Mouse (Mus musculus) small intestine, adult 2 months (tissue): ENCODE results near the gene Plekhb2. TPM values are rescaled to one million over a fixed set of nuclear protein-coding genes. Genes with fewer than 3 reads are reported as not detected.
A peak's percentile ranks its signal among the peaks of the same experiment; 100 is the strongest.

Experiments
- H3K27ac ChIP-seq: fragments of 200-500 bp; 2 replicates; pipeline ENCODE4 v1.5.1; 2012; ENCODE audit warnings: low read depth, low read length, control low read depth, inconsistent platforms; ENCODE audit not compliant: insufficient read depth
- H3K27me3 ChIP-seq: fragments of 200-500 bp; 2 replicates; pipeline ENCODE4 v1.6.1; 2012; ENCODE audit warnings: mild to moderate bottlenecking, moderate library complexity, low read length, inconsistent platforms; ENCODE audit not compliant: control insufficient read depth, insufficient read depth
- H3K36me3 ChIP-seq: fragments of 200-500 bp; 2 replicates; pipeline ENCODE4 v1.6.1; 2012; ENCODE audit warnings: mild to moderate bottlenecking, low read length, control low read depth, inconsistent platforms; ENCODE audit not compliant: control insufficient read depth, insufficient read depth
- H3K4me1 ChIP-seq: fragments of 200-500 bp; 2 replicates; pipeline ENCODE4 v1.6.1; 2012; ENCODE audit warnings: low read length, inconsistent platforms, mixed read lengths; ENCODE audit not compliant: control insufficient read depth, insufficient read depth, insufficient read length
- H3K4me3 ChIP-seq: fragments of 200-500 bp; 2 replicates; pipeline ENCODE4 v1.5.1; 2012; ENCODE audit warnings: low read depth, mild to moderate bottlenecking, control low read depth, inconsistent platforms, low read length, moderate library complexity
- CTCF ChIP-seq: fragments of 200-500 bp; IDR thresholded peaks from 2 replicates; pipeline ENCODE4 v1.5.1; 2012; ENCODE audit warnings: low read depth, mild to moderate bottlenecking, control low read depth, inconsistent platforms, low read length, moderate library complexity, mixed read lengths; ENCODE audit not compliant: insufficient replicate concordance, insufficient read length; ENCODE audit errors: extremely low read depth
- POLR2A ChIP-seq: fragments of 200-500 bp; IDR thresholded peaks from 2 replicates; pipeline ENCODE4 v1.6.1; 2012; ENCODE audit warnings: low read depth, mild to moderate bottlenecking, control low read depth, inconsistent platforms, low read length, moderate library complexity
- WGBS: fragments of 180-500 bp; shearing (Covaris S2); methylation state at CpG from one replicate; pipeline ENCODE4 v1.1.7; 2018; 5-methylcytosine and 5-hydroxymethylcytosine counted together
- polyA plus RNA-seq: library from polyadenylated mRNA; depleted of rRNA; stranded (reverse); fragments of >200 nt; gene quantifications from 2 replicates; pipeline ENCODE4 v1.2.3, GENCODE M21; 2012

The Plekhb2 gene
- polyA plus RNA-seq, 1 experiment = 196 TPM

DNA sequence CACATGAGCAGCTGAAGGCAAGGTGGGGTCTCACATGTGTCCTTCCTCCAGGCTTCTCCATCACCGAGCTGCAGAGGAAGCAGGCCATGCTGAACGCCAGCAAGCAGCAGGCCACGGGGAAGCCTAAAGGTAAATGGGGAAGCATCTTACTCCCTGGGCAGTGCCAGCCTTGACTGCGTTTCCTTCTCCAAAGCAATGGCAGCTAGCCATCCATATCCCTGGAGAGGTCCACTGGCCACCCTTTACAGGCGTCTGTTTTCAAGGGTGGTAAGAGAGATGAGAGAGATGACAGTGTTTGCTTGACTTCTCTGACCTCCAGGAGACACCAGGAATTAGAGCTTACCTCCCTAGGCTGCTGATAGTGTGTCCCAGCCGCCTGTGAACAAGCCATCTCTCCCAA lies 38.7 kb upstream of the Plekhb2 start:
- Histone ChIP-seq H3K27ac (no peak overlapping the region), H3K4me3 (no peak overlapping the region), H3K4me1 (no peaks in the 10 kb centered on the region), H3K27me3 (no peaks in the 10 kb centered on the region), H3K36me3 (peaks cover 35% of the 10 kb centered on the region)
- WGBS = 81% methylated on average over 6 of the region's 6 CpGs
- TF ChIP-seq CTCF (no peak), POLR2A (no peak)

DNA sequence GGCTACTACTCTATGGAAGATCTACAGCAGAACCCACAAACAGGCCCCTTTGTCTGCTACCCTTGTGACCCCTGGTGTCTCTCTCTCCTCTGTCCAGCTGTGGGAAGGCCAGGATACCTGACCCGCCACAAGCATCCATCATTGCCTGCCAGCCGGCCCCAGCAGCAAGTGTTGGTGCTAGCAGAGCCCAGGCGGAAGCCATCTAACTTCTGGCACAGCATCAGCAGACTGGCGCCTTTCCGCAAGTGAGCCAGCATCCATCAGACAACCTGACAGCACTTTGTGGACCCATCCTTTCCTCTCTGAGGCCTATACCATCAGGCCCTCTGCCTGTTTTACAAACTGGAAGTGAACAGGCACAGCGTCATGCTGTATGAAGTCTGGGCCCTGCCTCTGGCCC lies 38.2 kb upstream of the Plekhb2 start:
- Histone ChIP-seq H3K4me3 (no peak overlapping the region), H3K27me3 (no peaks in the 10 kb centered on the region), H3K4me1 (no peaks in the 10 kb centered on the region), H3K36me3 (peaks cover 39% of the 10 kb centered on the region), H3K27ac (no peak overlapping the region)
- WGBS = 88% methylated on average over 6 of the region's 6 CpGs
- TF ChIP-seq POLR2A (no peak), CTCF (no peak)

GRCm38 (mm10) chr1:34812407-34813247 lies 37.1 kb upstream of the Plekhb2 start:
- H3K4me3 ChIP-seq = no peak overlapping the region
- H3K27me3 ChIP-seq = no peaks in the 10 kb centered on the region
- H3K4me1 ChIP-seq = no peaks in the 10 kb centered on the region
- 83% methylated on average over 13 of the region's 13 CpGs for WGBS
- TF ChIP-seq CTCF (peak; percentile 20; the same call in 1 of the 2 replicates), POLR2A (no peak)
- H3K36me3 ChIP-seq = peaks cover 48% of the 10 kb centered on the region
- H3K27ac ChIP-seq = no peak overlapping the region

- no peaks in the 10 kb centered on the region for H3K4me1 ChIP-seq
- H3K36me3 ChIP-seq = peaks cover 55% of the 10 kb centered on the region
- no peak overlapping the region for H3K4me3 ChIP-seq
- H3K27me3 ChIP-seq = no peaks in the 10 kb centered on the region
- H3K27ac ChIP-seq = no peak overlapping the region
- WGBS = 75% methylated on average over 6 of the region's 6 CpGs
- TF ChIP-seq CTCF (no peak), POLR2A (no peak)
Observed at GRCm38 (mm10) chr1:34815843-34816242, 33.9 kb upstream of the Plekhb2 start.

DNA sequence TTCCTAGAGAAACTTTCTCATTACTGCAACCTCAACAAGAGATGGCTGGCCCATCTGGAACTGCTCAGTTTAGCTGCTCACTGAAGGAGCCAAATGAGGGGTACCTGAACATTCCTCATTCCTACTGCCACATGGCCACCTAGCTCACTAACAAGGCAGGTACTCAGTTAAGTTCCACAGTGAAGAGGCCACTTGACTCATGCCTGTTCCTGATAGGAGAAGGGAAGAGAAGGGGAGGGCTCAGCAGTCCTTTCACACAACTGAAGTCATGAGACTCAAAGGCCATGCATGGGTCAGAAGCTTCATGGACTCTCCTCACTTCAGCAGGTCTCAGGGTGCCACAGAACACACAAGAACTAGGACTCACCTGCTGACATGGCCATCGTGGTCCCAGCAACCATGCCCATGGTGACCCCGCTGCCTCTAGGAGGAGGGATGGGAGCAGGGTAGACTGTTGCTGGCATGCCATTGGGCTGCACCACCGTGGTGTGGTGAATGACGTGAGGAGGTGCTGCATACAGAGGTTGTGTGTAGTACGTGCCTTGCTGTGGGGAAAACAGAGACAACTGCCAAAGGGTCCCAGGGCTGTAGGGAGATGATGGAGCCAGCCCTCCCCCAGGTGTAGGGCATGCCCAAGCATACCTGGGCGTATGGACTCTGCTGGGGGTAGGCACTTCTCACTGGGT lies 30.4 kb upstream of the Plekhb2 start:
- Histone ChIP-seq H3K4me3 (no peak overlapping the region), H3K4me1 (no peaks in the 10 kb centered on the region), H3K36me3 (peaks cover 46% of the 10 kb centered on the region), H3K27ac (no peak overlapping the region), H3K27me3 (no peaks in the 10 kb centered on the region)
- TF ChIP-seq CTCF (no peak), POLR2A (no peak)
- 91% methylated on average over 6 of the region's 6 CpGs for WGBS

- WGBS = 95% methylated on average over 2 of the region's 2 CpGs
- H3K36me3 ChIP-seq = peaks cover 35% of the 10 kb centered on the region
Observed at GRCm38 (mm10) chr1:34821411-34821810, 28.4 kb upstream of the Plekhb2 start.

DNA sequence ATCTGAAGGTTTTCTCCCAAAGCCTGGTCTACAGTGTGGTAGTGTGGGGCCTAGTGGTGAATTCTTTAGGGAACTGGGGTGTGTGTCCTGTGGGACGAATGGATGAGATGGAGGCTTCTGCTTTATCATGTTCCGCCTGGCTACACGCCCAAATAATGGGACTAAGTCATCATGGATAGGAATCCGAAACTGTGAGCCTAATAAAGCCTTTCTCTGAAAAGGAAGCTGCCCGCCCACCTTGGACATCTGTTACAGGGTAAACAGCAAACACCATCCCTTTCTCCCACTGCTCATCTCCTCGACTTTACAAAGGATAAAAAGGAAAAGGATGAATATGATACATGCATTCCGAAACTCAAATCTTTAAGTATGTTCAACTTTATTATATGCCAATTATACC lies 27.8 kb upstream of the Plekhb2 start:
- 88% methylated on average over 7 of the region's 7 CpGs for WGBS
- peaks cover 30% of the 10 kb centered on the region for H3K36me3 ChIP-seq
- H3K27me3 ChIP-seq = no peaks in the 10 kb centered on the region
- no peak overlapping the region for H3K27ac ChIP-seq
- TF ChIP-seq CTCF = no peak
- no peak for TF ChIP-seq POLR2A
- no peaks in the 10 kb centered on the region for H3K4me1 ChIP-seq
- no peak overlapping the region for H3K4me3 ChIP-seq

More at GRCm38 (mm10) chr1:34821411-34821810, 28.4 kb upstream of the Plekhb2 start:
- no peak for TF ChIP-seq POLR2A
- TF ChIP-seq CTCF = no peak
- no peak overlapping the region for H3K4me3 ChIP-seq
- H3K4me1 ChIP-seq = no peaks in the 10 kb centered on the region
- no peak overlapping the region for H3K27ac ChIP-seq
- no peaks in the 10 kb centered on the region for H3K27me3 ChIP-seq
